Mouse (Mus musculus) bone marrow, adult 2 months (tissue): ENCODE results near the gene Cd200r4. TPM values are rescaled to one million over a fixed set of nuclear protein-coding genes. Genes with fewer than 3 reads are reported as not detected.

Experiments used
- H3K27ac ChIP-seq: fragments of 200-500 bp; 2 replicates; pipeline ENCODE4 v1.5.1; 2012; ENCODE audit warnings: low read depth, mild to moderate bottlenecking, control low read depth, inconsistent platforms, low read length; ENCODE audit not compliant: control insufficient read depth, poor library complexity, insufficient read depth
- H3K4me1 ChIP-seq: fragments of 200-500 bp; 2 replicates; pipeline ENCODE4 v1.6.1; 2011; ENCODE audit warnings: low read length; ENCODE audit not compliant: control insufficient read depth, insufficient read depth
- H3K4me3 ChIP-seq: fragments of 200-500 bp; replicated peaks from 2 replicates; pipeline ENCODE3; 2011; ENCODE audit warnings: mild to moderate bottlenecking, low read depth, low read length, control low read depth; ENCODE audit not compliant: control insufficient read depth
- CTCF ChIP-seq: fragments of 200-500 bp; IDR thresholded peaks from 2 replicates; pipeline ENCODE4 v1.5.1; 2011; ENCODE audit warnings: low read length, control low read depth; ENCODE audit not compliant: control insufficient read depth, insufficient read depth
- POLR2A ChIP-seq: fragments of 200-500 bp; IDR thresholded peaks from 2 replicates; pipeline ENCODE4 v1.6.1; 2011; ENCODE audit warnings: low read depth, mild to moderate bottlenecking, control low read depth, low read length, borderline replicate concordance; ENCODE audit not compliant: control insufficient read depth
- WGBS: fragments of 180-500 bp; shearing (Covaris S2); methylation state at CpG from one replicate; pipeline ENCODE4 v1.1.7; 2018; 5-methylcytosine and 5-hydroxymethylcytosine counted together
- polyA plus RNA-seq: library from polyadenylated mRNA; stranded (reverse); fragments of >200 nt; gene quantifications from 2 replicates; pipeline ENCODE4 v1.2.4, GENCODE M21; 2011; ENCODE audit warnings: low replicate concordance; ENCODE audit not compliant: missing spikeins, insufficient read depth, insufficient read length

Gene Cd200r4
- polyA plus RNA-seq, result 1.2 TPM in 1 of 2 replicates, not detected in the other

- Histone ChIP-seq H3K4me3 (no peak within 1 kb of the TSS), H3K4me1 (no peaks in the 10 kb centered on the region; the same call in 1 of the 2 replicates), H3K27ac (no peak within 1 kb of the TSS)
- WGBS, result 29% methylated on average over 3 of the region's 3 CpGs
- TF ChIP-seq CTCF (no peak), POLR2A (no peak)
Measured at GRCm38 (mm10) chr16:44811544-44811943, at the start of gene Cd200r4. Gene Cd200r4 (plus strand): TSS chr16:44811733.

DNA sequence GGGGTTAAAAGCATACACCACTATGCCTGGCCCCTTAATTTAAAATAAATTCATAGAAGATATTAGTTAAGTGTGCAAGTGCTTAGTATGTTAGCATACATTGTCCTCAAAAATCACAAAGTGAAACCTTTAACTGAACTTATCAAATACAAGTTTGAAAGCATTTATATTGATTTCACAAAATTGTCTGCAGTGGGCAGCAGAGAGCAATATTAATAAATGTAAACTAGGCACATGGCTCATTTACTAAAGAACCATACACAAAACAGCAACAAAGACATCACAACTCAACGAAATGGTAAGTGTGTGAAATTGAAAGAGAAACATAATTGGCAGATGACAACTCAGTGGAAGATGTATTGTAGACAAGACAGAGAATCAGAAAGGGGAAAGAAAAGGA is 49.7 kb upstream of the Cd200r4 start:
- 0% methylated on average over 1 of the region's 1 CpGs for WGBS
- H3K27ac ChIP-seq, result no peak overlapping the region
- H3K4me3 ChIP-seq, result no peak overlapping the region
- no peak for TF ChIP-seq CTCF
- no peak for TF ChIP-seq POLR2A
- H3K4me1 ChIP-seq, result no peaks in the 10 kb centered on the region; the same call in 1 of the 2 replicates

DNA sequence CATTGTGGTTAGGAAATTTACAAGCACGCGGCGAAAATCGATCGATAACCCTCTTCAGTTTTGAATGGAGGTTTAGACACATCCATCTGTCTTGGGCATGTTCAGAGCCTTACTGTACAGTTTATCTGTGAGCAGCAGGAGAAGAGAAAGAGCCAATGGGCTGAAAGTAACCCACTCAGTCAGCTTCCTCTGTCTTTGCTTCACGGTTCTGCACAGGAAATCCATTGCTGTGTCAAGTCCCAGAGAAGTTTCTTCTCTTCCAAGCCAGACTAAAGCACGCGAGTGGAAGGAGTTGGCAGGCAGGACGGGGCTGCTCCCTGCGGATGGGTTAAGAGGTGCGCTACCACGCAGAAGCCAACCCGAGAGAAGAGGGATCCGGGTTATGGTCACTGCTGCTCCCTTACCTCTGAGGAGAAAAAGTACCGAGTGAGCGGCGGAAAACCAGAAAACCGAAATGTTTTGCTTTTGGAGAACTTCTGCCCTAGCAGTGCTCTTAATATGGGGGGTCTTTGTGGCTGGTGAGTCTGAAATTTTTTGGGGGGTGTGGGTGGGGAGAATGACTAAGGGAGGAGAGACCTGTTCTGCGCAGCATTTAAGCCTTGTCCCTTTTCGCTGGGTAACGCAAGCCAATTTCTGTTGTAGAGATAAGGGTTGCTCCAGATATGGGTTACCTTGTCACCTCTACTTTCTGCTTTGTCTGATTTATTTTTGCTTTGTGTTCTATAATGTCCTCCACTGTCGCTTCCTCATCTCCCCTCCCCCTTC is 45.8 kb upstream of the Cd200r4 start, which contains the start of gene Cd200r1:
TSS of gene Cd200r1 (plus strand) at position 182 of the 765 bp plus-strand sequence.
- H3K4me3 ChIP-seq, result peak within 1 kb of the TSS; percentile 67
- no peak for TF ChIP-seq POLR2A
- TF ChIP-seq CTCF, result no peak
- H3K27ac ChIP-seq, result peak within 1 kb of the TSS; percentile 18; the same call in 1 of the 2 replicates
- WGBS, result 2% methylated on average over 22 of the region's 22 CpGs
- no peaks in the 10 kb centered on the region; the same call in 1 of the 2 replicates for H3K4me1 ChIP-seq

- no peak overlapping the region for H3K27ac ChIP-seq
- TF ChIP-seq POLR2A (no peak), CTCF (no peak)
- no peaks in the 10 kb centered on the region; the same call in 1 of the 2 replicates for H3K4me1 ChIP-seq
- peak overlapping the region; percentile 67 for H3K4me3 ChIP-seq
- 2% methylated on average over 9 of the region's 9 CpGs for WGBS
Measured at GRCm38 (mm10) chr16:44766320-44766892, 45.1 kb upstream of the Cd200r4 start.

DNA sequence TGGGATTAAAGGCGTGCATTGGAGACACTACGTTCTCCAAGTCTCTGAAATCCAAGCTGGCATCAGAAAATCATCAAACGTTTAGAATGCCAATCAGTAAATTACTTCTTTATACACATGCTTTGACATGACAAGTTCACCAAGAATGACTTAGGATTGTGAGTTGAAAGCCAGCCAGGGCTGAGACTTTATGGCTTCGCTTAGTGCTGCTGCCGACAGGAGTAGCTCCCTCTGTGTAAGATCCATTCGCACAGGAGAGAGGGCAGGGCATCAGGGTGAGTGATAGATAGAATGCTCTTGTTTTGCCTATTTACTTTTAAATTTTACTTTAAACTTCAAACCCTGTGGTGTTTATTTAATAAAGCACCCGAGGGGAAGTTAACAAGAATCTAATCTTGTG is 44.0 kb upstream of the Cd200r4 start:
- Histone ChIP-seq H3K4me1 (no peaks in the 10 kb centered on the region; the same call in 1 of the 2 replicates), H3K27ac (no peak overlapping the region), H3K4me3 (peak overlapping the region; percentile 68)
- 34% methylated on average over 7 of the region's 7 CpGs for WGBS
- TF ChIP-seq CTCF, result no peak
- no peak for TF ChIP-seq POLR2A

- Histone ChIP-seq H3K27ac (no peak overlapping the region), H3K4me1 (no peaks in the 10 kb centered on the region; the same call in 1 of the 2 replicates), H3K4me3 (no peak overlapping the region)
- TF ChIP-seq CTCF (0 out of 2 replicates have a peak, but pooled peaks have one; percentile 35), POLR2A (no peak)
- WGBS, result 24% methylated on average over 2 of the region's 2 CpGs
Measured at GRCm38 (mm10) chr16:44767967-44768366, 43.6 kb upstream of the Cd200r4 start.

DNA sequence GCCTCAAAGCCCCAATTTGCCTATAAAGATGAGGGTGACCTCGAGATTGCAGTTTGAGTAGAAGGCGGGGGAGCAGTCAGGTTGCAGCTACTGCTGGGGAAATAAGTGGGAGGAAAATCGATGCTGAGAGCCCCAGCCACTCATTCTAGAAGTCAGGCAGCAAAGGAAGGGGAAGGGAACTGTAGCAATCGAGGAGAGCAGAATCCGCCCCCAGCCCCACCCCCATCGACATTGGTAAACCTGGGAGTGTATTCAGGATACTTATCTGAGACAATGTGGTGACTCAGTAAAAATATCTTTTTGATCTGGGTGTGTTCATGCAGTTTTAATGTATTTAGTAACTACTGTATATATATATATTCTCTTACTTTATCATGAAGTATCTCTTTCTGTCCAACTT is 39.0 kb upstream of the Cd200r4 start:
- 11% methylated on average over 6 of the region's 6 CpGs for WGBS

DNA sequence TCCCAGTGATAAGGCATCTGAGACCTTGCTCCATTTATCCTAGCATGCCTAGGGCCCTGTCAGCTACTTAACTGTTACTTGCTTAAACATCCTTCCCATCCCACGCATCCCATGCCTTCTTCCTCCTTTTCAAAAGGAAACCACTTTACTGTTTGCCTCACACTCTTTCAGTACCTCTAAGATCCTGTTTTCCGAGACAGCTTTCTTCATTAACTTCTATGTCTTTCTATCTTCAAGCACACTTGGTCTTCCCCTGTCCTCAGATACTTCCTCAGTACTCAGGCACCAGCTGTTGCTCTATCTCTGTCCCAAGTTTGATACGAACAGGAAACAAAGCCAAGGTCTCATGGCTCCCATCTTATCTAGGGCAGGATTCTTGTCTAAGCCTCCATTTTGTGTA is 37.9 kb upstream of the Cd200r4 start:
- Histone ChIP-seq H3K27ac (no peak overlapping the region), H3K4me3 (no peak overlapping the region), H3K4me1 (no peaks in the 10 kb centered on the region; the same call in 1 of the 2 replicates)
- 31% methylated on average over 3 of the region's 3 CpGs for WGBS
- TF ChIP-seq CTCF (no peak), POLR2A (no peak)

More for the DNA sequence above, 39.0 kb upstream of the Cd200r4 start:
- Histone ChIP-seq H3K4me3 (no peak overlapping the region), H3K4me1 (no peaks in the 10 kb centered on the region; the same call in 1 of the 2 replicates), H3K27ac (0 out of 2 replicates have a peak overlapping the region, but pooled peaks have one; percentile 8)
- no peak for TF ChIP-seq POLR2A
- TF ChIP-seq CTCF, result no peak
